Mouse (Mus musculus): ENCODE data around the gene C130060K24Rik.

Gene C130060K24Rik

GRCm38 (mm10) chr6:65380918-65381772 is at the start of gene C130060K24Rik:
C130060K24Rik (plus strand) TSS chr6:65381105.
- no peak for DNase-seq (ENCODE audit: low read depth)

- DNase-seq (ENCODE audit: low read depth), result no peak
These were observed 46.7 kb upstream of the C130060K24Rik start for GRCm38 (mm10) chr6:65334246-65334645.

- DNase-seq (ENCODE audit: low read depth), result no peak
These were observed 41.5 kb upstream of the C130060K24Rik start for GRCm38 (mm10) chr6:65339391-65339790.

GRCm38 (mm10) chr6:65341360-65341759 is 39.5 kb upstream of the C130060K24Rik start:
- DNase-seq (ENCODE audit: low read depth), result no peak

- DNase-seq (ENCODE audit: low read depth), result no peak
These were observed 33.2 kb upstream of the C130060K24Rik start for GRCm38 (mm10) chr6:65347736-65348135.

- DNase-seq (ENCODE audit: low read depth), result no peak
These were observed 32.6 kb upstream of the C130060K24Rik start for GRCm38 (mm10) chr6:65348255-65348654.

- DNase-seq (ENCODE audit: low read depth), result no peak
These were observed 29.3 kb upstream of the C130060K24Rik start for GRCm38 (mm10) chr6:65351622-65352021.

- DNase-seq (ENCODE audit: low read depth), result no peak
These were observed 5.0 kb upstream of the C130060K24Rik start for GRCm38 (mm10) chr6:65375918-65376317.

GRCm38 (mm10) chr6:65421888-65422287 is 41.0 kb downstream of the C130060K24Rik start:
- no peak for DNase-seq (ENCODE audit: low read depth)

- DNase-seq (ENCODE audit: low read depth), result no peak
These were observed 46.2 kb downstream of the C130060K24Rik start for GRCm38 (mm10) chr6:65427065-65427464.

- no peak for DNase-seq (ENCODE audit: low read depth)
These were observed 52.3 kb downstream of the C130060K24Rik start for GRCm38 (mm10) chr6:65433159-65433558.

- DNase-seq (ENCODE audit: low read depth), result no peak
These were observed 72.6 kb downstream of the C130060K24Rik start for GRCm38 (mm10) chr6:65453465-65453864.

- no peak for DNase-seq (ENCODE audit: low read depth)
These were observed 84.4 kb downstream of the C130060K24Rik start for GRCm38 (mm10) chr6:65465294-65465693.

- DNase-seq (ENCODE audit: low read depth), result no peak
These were observed 89.4 kb downstream of the C130060K24Rik start for GRCm38 (mm10) chr6:65470320-65470719.

GRCm38 (mm10) chr6:65472455-65472854 is 91.5 kb downstream of the C130060K24Rik start:
- DNase-seq (ENCODE audit: low read depth), result no peak

- DNase-seq (ENCODE audit: low read depth), result no peak
These were observed 117.9 kb downstream of the C130060K24Rik start for GRCm38 (mm10) chr6:65498786-65499185.
